Mouse (Mus musculus): ENCODE measurements around the gene Cd3e.

DNA sequence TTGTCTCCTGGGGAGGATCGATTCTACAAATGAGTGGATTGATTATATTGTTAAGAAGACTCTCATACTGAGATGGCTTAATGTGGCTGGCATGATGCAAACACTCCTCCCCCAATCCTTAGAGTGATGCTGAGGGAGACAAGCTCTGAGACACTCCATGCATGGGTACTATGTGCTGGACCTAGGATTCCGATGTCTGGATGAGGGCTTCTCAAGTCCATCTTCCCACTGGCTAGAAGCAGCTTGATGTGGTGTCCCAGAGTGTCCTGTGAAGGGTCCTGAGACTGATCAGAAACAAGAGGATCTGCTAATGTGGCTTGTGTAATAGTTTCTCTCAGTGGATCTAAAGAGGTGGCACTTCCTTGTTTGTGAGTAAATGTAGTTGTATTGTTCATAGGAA, 28.3 kb downstream of the Cd3e start:
- no peak for TF ChIP-seq ZNF384 (IDR thresholded peaks at IDR 0.05; ENCODE audit: low read depth, low read length)
- TF ChIP-seq CHD2 (IDR thresholded peaks at IDR 0.05; ENCODE audit: low read depth, low read length), result no peak
- no peak for TF ChIP-seq ZC3H11A (IDR thresholded peaks at IDR 0.05; ENCODE audit: borderline replicate concordance, low read depth, low read length)
- no peak for TF ChIP-seq MAFK (IDR thresholded peaks at IDR 0.05; ENCODE audit: insufficient read depth, low read depth, low read length)
- TF ChIP-seq HCFC1 (IDR thresholded peaks at IDR 0.05; ENCODE audit: borderline replicate concordance, insufficient read depth, low read length), result no peak
